Mouse (Mus musculus) gastrocnemius, postnatal 4 days (tissue): ENCODE measurements around the gene Prpf4. TPM values are rescaled to one million over a fixed set of nuclear protein-coding genes. Genes with fewer than 3 reads are reported as not detected.
A peak's percentile ranks its signal among the peaks of the same experiment; 100 is the strongest.

Experiments used
- DNase-seq, 2 experiments: peaks; one replicate each; pipeline ENCODE4 v3.0.0; 2021 to 2022; ENCODE audit warnings: low spot score in 2 of 2, mixed read lengths in 2 of 2
- long read RNA-seq, 2 experiments: library from polyadenylated mRNA; stranded (forward); transcript quantifications; one replicate each; pipeline ENCODE4 v2.0.0; 2021
- total RNA-seq, 2 experiments: library from RNA; stranded (reverse); gene quantifications; 2 replicates each; pipeline ENCODE4 v1.2.3; 2021

Gene Prpf4
- 10 to 100 TPM; 14.0 to 15.0 TPM for total RNA-seq
- long read RNA-seq, experiment 1, full-length matches to known transcripts, result 19 of 24 reads
- long read RNA-seq, experiment 1, partial matches to known transcripts, result 1 of 24 reads
- long read RNA-seq, experiment 1, other reads (novel, unspliced or antisense), result 4 of 24 reads
- long read RNA-seq, experiment 2, full-length matches to known transcripts, result 24 of 34 reads
- long read RNA-seq, experiment 2, partial matches to known transcripts, result 1 of 34 reads
- long read RNA-seq, experiment 2, other reads (novel, unspliced or antisense), result 9 of 34 reads

DNA sequence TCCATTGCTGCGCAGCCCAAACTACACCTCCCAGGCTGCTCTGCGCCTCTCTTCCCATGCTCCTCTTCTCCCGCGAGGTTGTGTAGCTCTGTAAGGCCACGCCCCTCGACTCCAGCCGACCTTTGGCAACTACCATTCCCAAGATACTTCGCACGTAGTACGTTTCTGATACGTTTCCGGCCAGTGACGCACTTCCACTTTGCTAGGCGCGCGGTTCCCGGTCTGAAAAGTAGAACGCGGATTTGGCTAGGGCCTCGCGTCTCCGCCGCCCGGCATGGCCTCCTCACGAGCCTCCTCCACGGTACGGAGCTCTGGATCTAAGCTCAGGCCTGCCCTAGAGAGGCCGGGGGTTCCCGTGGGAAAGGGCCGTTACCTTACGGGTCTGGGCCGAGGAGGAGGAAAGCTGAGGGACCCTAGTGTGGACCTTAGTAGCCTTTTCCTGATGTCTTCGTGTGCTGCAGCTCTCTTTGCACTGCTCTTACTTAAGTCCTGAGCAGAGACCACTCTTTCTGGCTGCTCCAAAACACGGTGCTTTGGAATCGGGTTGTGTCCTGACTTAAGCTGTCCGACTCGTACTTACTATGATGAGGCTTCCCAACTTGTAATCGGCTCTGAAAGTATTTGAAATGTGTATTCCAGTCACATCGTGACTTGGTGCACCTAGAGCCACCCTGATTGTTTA is at the start of gene Prpf4, which contains the start of gene Cdc26:
Prpf4 (plus strand) TSS at position 197 of the 682 bp plus-strand sequence.
Cdc26 (minus strand) TSS at position 42 of the 682 bp plus-strand sequence.
- DNase-seq, result peak; percentile 85 to 97

DNA sequence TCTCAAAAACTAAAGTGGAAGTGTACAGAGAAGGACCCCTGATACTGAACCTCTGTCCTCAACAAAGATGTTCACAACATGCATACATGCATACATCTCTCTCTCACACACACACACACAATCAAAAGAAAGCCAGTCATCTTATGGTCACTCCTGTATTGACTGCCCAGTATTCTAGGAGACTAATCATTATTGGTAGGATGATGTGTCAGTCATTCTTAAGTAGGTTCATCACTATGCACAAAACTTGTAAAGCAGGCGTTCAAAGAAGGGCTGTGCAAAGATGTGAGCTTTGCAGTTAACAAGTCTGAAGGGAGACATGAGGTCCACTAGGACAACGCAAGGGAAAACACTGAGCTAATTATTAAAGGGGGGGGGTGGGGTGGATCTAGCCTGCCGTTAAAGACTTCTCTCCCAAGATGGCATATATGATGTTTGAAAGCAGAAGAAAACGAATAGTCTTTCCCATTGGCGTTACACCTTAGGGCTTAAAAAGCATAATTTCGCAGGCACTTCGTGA is 49.3 kb upstream of the Prpf4 start:
- DNase-seq, result no peak

DNA sequence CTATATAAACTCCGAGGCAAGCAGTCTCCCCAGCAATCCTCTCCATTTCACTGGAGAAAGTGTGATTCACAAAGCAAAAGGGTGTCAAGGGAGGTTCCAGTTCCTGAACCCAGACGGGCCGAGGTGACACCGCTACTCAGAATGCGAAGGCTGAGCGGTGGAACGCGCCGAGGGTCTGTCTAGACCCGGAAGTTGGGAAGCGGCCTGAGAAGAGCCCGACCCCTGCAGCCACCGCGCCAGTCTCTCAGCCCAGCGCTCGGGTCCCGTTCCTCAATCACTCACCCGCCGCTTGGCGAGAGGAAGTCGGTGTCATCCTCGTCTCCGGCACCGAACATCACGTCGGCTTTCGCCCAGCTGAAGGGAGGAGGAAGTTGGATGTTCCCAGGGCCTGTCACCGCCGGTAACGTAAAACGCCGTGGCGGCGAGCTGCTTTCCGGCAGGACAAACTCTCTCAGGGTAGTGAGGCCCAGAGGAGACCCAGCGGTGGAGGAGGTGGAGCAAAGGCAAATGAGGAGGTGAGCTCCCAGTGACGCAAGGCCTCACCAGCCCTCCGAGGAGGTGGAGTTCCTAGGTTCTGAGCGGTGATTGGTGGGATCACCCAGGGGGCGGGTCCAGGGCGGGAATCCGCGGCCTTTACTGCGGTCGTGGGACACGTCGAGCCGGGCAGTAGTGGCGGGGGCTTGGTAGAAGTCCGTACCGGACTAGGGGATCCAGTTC is 48.4 kb upstream of the Prpf4 start, which contains the start of the genes Fkbp15 and Slc31a1:
Fkbp15 (minus strand) TSS at position 461 of the 717 bp plus-strand sequence.
Slc31a1 (plus strand) TSS at position 640 of the 717 bp plus-strand sequence.
- peak; percentile 90 to 94 for DNase-seq

DNA sequence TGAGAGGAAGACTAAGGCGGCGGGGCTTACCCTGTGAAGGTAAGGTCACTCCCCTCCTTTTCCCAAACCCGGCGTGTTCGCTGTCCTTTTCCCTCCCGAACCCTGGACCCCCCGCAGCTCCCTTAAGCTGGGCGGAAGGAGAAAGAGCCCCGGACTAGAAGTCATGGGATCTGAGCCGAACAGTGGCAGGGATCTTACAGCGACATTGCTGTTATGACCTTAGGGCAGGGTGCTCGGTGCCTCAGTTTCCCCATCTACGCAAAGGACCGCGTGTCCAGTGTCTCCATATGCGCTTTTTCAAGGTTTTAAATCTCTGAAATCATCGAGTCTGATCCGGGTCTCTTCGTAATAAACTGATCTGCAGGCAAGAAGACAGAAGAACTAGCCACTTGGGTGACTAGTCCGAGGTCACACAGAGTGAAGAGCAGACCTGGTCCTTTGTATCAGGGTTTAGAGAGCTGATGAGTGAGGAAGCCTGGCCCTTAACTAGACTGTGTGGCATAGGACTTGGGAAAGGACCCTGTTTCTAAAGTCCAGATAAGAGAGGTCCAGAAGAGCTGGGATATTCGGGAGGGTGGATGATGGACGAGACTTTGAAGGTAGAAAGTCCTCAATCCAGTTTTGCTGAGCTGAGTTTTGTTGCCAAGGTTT is 47.7 kb upstream of the Prpf4 start:
- DNase-seq, result no peak

DNA sequence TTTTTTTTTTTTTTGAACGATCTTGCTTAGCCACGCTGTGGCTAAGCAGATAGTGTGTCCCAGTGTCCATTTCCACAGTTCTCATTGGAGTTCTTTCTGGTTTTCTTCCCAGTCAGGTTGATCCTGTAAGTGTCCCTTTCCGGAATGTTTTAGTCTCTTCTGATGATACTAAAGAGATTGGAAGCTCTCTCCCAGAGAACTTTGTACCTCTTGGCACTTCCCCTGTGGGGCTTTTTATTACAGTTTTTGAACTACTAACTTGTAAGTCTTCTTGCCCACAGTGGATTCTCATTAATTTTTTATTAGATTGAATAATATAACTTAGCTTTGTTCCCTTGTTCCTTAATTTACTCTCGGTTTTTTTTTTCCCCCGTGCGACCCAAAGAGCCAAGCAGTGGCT is 47.0 kb upstream of the Prpf4 start:
- no peak for DNase-seq

DNA sequence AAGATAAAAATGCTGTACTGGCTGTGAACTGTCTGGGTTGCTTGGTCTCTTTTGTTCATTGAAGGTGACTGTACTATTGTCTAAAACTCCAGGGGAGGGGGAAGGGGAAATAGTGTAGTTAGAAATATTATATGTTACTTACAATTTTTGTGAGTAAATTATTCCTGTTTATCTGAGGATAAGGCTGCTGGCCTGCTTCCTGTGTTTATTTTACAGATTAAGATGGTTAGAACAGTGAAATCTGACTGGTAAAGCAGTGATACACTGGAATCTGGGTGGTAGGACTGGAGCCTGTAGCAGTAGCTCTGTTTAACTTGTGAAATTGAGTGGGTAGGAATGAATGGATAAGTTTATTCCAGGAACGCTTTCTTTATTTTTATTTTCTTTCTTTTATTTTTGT is 46.6 kb upstream of the Prpf4 start:
- no peak for DNase-seq

DNA sequence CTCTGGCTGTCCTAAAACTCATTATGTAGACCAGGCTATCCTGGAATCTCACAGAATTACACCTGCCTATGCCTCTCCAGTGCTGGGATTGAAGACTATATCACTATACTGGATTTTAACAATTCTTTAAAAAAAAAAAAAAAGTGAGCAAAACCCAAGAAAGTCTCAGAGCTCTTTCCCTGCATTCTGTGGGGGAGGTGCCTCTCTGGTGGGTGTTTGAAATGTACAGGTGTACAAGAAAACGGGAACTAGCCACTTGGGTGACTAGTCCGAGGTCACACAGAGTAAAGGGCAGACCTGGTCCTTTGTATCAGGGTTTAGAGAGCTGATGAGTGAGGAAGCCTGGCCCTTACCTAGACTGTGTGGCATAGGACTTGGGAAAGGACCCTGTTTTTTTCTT is 46.2 kb upstream of the Prpf4 start:
- no peak for DNase-seq

DNA sequence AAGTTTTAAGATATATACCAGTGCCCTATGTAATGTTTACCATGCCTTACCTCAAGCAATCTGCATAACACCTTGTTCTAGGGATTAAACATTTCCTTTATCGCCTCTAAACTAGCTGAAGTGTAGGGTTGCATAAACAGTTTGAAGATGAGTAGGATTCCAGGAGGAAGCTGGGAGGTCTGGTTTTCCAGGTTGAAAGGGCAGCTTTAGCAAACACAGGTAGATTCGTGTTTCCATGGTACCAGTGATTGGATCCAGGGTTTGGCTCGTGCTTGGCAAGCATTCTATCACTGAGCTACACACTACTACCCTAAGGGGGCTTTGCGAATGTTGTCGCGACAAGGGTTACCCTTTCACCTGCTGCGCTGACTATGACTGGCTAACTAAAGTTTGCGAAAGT is 44.3 kb upstream of the Prpf4 start:
- DNase-seq, result no peak

DNA sequence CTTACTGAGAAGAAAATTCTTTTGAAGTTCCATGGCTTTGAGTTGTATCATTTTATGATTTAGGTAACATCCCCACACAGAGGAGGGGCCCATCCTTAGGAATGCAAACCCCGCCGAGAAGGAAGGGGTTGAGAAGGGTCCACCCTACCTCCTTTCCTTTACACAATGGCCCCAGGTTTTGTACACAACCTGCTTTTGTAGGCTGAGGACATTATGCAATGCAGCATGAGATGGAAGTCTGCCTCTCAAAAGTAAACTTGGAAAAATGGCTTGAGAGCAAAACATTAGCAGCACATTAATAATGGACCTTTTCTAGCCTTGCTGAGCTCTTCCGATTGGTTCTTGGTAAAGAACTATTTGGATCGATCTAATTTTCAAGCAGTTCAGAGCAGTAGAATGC is 42.3 kb upstream of the Prpf4 start:
- DNase-seq, result no peak

DNA sequence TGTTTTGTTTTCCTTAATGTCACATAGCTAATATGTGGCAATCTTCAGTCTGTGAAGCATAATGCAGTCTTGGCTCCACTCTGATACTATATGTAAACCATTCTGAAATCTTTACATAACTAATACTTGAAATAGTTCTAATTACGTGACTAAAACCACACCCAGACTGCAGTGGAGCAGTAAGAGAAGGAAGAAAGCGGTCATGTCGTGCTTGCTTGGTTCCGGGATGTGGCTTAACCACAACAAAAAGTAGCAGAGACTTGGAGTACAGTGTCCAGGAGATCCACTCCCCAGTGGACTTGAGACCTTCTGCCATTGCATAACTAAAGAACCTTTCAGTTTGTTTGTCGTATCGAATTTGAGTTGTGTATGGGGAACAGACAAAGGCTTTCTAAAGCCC is 41.0 kb upstream of the Prpf4 start:
- DNase-seq, result no peak

DNA sequence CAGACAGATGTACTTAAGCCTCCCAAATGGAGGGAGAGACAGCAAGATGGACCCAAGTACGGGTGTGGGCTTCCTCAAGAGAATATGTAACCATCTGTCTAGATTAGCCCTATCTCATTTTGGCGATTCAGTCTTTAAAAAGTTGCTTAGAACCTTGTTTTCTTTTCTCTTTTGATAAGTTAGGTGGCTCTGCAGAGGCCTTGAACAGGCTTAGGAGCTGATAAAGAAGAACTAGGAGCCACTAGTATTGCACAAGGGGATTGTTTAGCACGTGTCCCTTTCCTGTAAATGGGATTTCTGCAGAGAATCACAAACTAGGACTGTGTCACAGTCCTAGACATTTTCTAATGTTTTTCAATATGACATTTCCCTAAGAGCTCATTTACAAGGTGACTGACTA is 39.5 kb upstream of the Prpf4 start:
- no peak for DNase-seq

DNA sequence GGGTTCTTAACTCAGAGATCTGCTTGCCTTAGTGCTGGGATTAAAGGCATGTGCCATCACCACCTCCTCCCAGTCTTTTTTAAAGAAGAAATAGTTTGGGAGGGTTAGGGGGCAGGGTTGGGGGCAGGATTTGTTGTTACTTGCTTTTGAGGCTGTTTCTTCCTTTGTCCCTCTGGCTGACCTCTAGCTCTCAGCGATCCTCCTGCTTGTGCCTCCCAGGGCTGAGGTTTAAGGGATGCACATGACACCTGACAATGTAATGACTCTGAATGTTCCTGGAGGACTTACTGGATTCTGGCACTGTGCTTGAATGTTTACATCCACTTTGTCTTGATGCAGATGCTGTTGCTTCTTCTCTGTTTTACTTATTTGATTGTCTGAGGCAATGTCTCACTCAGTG is 36.2 kb upstream of the Prpf4 start:
- no peak for DNase-seq

DNA sequence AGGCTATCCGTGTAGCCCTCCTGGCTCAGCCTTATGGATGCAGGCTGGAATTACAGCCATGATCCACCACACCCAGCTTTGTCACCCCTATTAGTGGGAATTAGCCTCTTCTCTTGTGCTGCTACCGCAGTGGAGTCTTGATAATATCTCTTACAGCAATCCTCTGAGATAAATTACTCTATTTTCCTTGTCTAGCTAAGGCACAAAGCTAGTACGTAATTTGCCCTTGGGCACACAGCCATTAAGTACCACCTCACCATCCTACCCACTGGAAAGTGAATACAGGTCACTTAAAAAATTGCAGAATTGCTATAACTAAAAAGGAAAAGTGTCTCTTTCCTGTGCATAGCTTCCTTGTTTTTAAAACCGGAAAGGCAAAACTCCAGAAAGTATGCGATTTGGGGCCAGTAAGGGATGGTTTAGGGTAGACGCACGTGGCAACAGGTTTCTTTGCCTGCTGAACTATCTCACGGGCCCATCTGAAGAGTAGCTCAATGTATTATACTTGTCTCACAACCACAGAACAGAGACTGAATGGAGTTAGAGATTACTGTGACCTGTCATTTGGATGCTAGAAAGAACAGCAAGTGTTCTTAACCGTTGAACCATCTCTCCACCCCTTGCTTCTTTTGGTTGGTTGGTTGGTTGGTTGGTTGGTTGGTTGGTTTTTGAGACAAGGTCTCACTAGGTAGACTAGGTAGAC is 35.6 kb upstream of the Prpf4 start:
- no peak for DNase-seq

DNA sequence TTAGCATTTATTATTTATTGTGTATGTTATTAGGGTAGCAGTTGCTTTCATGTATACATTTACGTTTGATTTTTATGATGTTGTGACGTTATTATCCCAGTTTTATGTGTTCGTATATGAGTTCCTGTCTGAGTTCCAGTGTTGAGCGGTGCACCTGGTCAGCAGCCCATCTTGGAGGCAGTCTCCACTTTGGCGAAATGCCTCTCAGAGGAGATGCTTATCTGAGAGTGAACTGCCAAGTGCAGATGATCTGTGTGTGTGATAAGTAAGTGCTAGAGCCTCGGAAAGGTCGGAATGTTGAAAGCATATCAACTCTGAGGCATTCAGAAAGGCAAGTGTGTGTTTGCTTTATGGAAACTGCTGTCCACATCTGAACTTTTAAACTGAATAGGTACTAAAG is 34.9 kb upstream of the Prpf4 start:
- DNase-seq, result no peak

DNA sequence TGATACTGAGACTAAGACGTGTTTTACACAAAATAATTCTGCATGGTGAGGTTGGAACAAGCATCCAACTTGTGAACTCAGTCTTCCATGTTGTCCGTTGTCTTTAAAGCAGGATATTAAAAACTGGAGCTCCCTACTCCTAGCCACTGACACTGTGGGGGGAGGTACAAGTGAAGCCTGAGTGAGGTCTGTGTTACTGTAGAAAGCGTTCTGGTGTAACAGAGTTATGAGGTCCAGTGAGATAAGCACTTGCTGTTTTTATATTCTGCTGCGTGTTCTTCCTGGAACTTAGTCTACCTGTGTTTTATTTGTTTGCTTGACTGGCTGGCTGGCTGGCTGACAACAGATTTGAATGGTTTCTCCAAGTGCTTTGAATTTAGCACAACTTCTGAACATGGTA is 34.3 kb upstream of the Prpf4 start:
- no peak for DNase-seq

DNA sequence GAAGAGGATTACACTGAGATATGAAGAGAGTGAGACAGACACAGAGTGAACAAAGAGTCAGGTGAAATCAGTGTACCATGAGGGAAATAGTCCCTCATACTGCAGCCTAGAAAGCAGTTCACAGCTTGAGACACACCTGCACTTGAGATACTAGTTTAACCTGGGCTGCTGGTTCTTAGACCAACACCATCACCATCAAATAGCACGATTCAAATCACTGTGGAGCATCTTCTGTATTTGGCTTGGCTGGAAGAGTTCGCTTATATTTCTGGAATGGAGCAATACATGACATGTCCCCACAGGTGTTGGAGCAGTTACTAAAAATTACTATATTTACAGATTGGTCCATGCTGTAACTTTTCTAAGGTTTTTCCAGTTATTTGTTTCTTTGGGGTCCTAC is 32.5 kb upstream of the Prpf4 start:
- DNase-seq, result no peak

DNA sequence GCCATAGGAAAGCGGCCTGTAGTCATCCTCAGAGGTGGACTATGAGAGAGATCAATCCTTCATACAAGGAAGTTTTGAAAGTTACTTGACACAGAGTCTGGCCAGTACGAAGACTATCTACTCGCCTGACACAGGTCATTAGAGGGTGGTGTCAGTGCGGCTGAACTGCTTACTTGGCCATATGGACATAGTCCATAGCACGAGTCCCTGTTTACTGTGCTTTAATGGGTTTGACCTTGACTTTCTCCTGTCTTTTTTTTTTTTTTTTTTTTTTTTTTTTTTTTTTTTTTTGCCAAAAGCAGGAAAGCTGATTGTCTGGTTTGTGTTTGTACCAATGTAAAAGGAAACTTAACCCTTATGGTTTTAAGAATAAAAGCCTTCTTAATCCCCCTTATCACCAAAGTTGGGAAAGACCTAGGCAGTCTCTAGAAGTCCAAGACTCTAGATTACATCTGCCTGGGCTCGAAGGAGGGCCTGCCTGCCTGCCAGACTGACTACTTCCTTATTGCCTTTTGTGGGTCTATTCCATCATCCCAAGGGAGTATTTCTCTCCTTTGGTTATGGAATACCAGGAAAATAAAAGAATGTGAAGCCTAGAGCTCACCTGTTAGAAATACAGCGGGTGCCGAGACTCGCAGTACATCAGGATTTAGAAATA is 28.7 kb upstream of the Prpf4 start:
- DNase-seq, result no peak

DNA sequence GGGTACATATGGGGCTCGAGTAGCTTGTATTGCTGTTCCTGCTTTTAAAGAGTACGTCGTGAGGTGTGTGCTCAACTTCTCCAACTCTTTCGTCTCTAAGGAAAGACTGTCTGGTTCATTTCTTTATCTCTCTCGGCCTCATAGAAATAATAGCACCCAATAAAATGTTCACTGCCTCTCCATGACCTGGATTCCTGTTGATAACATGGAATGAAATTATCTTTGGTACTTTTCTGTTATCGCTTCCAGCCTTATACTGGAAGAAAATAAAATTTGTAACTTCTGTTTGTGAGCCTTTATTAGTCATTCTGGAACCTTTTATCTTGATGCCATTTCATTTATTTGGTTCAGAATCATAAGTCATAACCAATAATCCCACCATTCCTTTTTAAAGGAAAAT is 25.4 kb upstream of the Prpf4 start:
- DNase-seq, result no peak

DNA sequence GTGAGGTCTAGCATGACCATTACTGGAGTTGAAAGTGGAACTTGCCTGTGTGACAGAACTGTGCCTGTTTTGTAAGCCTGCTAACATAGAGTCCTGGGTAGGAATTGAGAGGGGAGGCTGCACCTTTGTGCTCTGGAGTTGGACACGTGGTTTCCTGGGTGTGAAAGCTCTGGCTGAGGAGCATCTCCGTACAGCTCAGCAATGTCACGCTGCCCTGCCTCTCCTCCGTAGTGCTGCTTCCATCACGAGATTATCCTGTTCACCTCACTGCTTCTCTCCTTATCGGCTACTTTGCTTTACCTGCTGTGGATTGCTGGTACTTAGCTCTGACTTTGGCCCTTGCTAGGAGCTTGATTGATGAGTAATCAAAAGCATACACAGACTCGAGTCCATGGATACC is 24.8 kb upstream of the Prpf4 start:
- DNase-seq, result no peak

DNA sequence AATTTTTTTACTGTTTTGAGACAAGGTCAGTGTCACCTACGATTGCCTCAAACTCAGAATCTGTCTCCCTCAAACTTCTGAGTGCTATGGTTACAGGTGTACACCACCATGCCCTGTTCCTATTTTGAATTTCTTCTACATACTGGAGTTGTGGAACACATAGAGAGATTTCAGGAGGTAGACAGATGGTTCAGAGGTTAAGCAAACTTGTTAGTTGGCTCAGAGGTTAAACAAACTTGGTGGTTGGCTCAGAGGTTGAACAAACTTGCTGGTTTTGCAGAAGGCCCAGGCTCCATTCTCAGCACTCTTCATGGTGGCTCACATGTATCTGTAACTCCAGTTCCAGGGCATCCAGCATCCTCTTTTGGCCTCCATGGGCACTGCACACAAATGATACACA is 24.4 kb upstream of the Prpf4 start:
- no peak for DNase-seq
